Mouse (Mus musculus) myocyte (in vitro differentiated cells): ENCODE results near the gene Cracr2b. TPM values are rescaled to one million over a fixed set of nuclear protein-coding genes. Genes with fewer than 3 reads are reported as not detected.
A peak's percentile ranks its signal among the peaks of the same experiment; 100 is the strongest.

Experiments
- H3K27me3 ChIP-seq: one replicate; pipeline ENCODE4 v1.6.1; 2011; ENCODE audit not compliant: control insufficient read depth, insufficient read depth, insufficient read length
- H3K36me3 ChIP-seq: one replicate; pipeline ENCODE4 v1.6.1; 2011; ENCODE audit not compliant: control insufficient read depth, insufficient read depth
- H3K4me2 ChIP-seq: one replicate; pipeline ENCODE4 v1.6.1; 2011; ENCODE audit warnings: low read depth, control low read depth
- H3K4me3 ChIP-seq: one replicate; pipeline ENCODE4 v1.5.1; 2011; ENCODE audit warnings: mild to moderate bottlenecking, control low read depth, moderate library complexity
- H3K79me2 ChIP-seq: one replicate; pipeline ENCODE4 v1.6.1; 2011; ENCODE audit not compliant: control insufficient read depth, insufficient read depth
- H3ac ChIP-seq: one replicate; pipeline ENCODE4 v1.6.1; 2011; ENCODE audit not compliant: control insufficient read depth, insufficient read length
- CEBPB ChIP-seq: IDR thresholded peaks from 2 replicates; pipeline ENCODE4 v1.6.1; 2011; ENCODE audit warnings: mild to moderate bottlenecking, moderate library complexity; ENCODE audit not compliant: poor library complexity, insufficient read depth, severe bottlenecking
- E2F4 ChIP-seq: IDR thresholded peaks from one replicate; pipeline ENCODE4 v1.6.1; 2011; ENCODE audit warnings: mild to moderate bottlenecking, control low read depth, moderate library complexity; ENCODE audit not compliant: insufficient read depth
- MAX ChIP-seq: IDR thresholded peaks from one replicate; pipeline ENCODE4 v1.6.1; 2011; ENCODE audit warnings: low read depth, mild to moderate bottlenecking, control low read depth
- MYOD1 ChIP-seq, 3 experiments: IDR thresholded peaks; one replicate each; pipeline ENCODE4 v1.6.1; 2011; ENCODE audit warnings: control low read depth in 2 of 3, low read depth in 2 of 3, mild to moderate bottlenecking in 2 of 3, moderate library complexity in 1 of 3; ENCODE audit not compliant: insufficient read length in 2 of 3, control insufficient read depth in 1 of 3
- MYOG ChIP-seq, 3 experiments: IDR thresholded peaks; one replicate each; pipeline ENCODE4 v1.6.1; 2011; ENCODE audit warnings: control low read depth in 2 of 3, low read depth in 2 of 3, mild to moderate bottlenecking in 2 of 3; ENCODE audit not compliant: insufficient read length in 2 of 3, control insufficient read depth in 1 of 3, insufficient read depth in 1 of 3
- POLR2A ChIP-seq: IDR thresholded peaks from one replicate; pipeline ENCODE4 v1.6.1; 2011; ENCODE audit warnings: low read depth, mild to moderate bottlenecking, control low read depth, moderate library complexity; ENCODE audit not compliant: insufficient read length
- POLR2AphosphoS2 ChIP-seq: IDR thresholded peaks from one replicate; pipeline ENCODE4 v1.6.1; 2011; ENCODE audit warnings: low read depth, control low read depth; ENCODE audit not compliant: insufficient read length
- REST ChIP-seq: IDR thresholded peaks from one replicate; pipeline ENCODE4 v1.6.1; 2011; ENCODE audit warnings: mild to moderate bottlenecking, control low read depth, moderate library complexity; ENCODE audit not compliant: insufficient read depth, insufficient read length
- SRF ChIP-seq: IDR thresholded peaks from one replicate; pipeline ENCODE4 v1.6.1; 2011; ENCODE audit warnings: low read depth; ENCODE audit not compliant: control insufficient read depth, insufficient read length
- TCF12 ChIP-seq: IDR thresholded peaks from one replicate; pipeline ENCODE4 v1.6.1; 2011; ENCODE audit warnings: mild to moderate bottlenecking, control low read depth; ENCODE audit not compliant: poor library complexity, insufficient read depth, severe bottlenecking
- TCF3 ChIP-seq: IDR thresholded peaks from one replicate; pipeline ENCODE4 v1.6.1; 2011; ENCODE audit warnings: low read depth, control low read depth; ENCODE audit not compliant: insufficient read length
- USF1 ChIP-seq: IDR thresholded peaks from one replicate; pipeline ENCODE4 v1.6.1; 2011; ENCODE audit warnings: low read depth, mild to moderate bottlenecking, control low read depth, moderate library complexity
- polyA plus RNA-seq: library from polyadenylated mRNA; unstranded; fragments of >200 nt; fragmentation: generic; extraction: Trizol; gene quantifications from one replicate; pipeline ENCODE4 v1.2.1, GENCODE M21; 2012; ENCODE audit warnings: missing spikeins

Cracr2b gene
- polyA plus RNA-seq, 1 experiment: 2.4 TPM

DNA sequence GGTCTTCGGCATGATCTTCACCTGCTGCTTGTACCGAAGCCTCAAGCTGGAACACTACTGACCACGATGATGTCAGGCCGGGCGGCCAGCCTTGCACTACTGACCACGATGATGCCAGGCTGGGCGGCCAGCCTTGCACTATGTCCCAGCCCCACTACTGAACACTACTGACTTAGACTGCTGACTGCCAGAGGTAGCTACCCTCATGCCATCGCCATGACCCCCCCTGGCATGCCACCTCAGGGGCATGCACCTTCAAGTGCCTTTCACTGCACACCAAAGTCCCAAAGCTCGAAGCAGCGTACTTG, 9.7 kb downstream of the Cracr2b start:
- Histone ChIP-seq H3K79me2 (peaks cover 52% of the 10 kb centered on the region), H3K36me3 (peaks cover 19% of the 10 kb centered on the region), H3K4me3 (no peak overlapping the region), H3K27me3 (no peaks in the 10 kb centered on the region), H3K4me2 (no peak overlapping the region), H3ac (no peak overlapping the region)
- peak; percentile 66 for TF ChIP-seq POLR2AphosphoS2
- no peak for TF ChIP-seq REST
- no peak for TF ChIP-seq E2F4
- TF ChIP-seq TCF12: no peak
- no peak for TF ChIP-seq SRF
- peak; percentile 12 for TF ChIP-seq POLR2A
- no peak for TF ChIP-seq MAX
- TF ChIP-seq USF1: no peak

DNA sequence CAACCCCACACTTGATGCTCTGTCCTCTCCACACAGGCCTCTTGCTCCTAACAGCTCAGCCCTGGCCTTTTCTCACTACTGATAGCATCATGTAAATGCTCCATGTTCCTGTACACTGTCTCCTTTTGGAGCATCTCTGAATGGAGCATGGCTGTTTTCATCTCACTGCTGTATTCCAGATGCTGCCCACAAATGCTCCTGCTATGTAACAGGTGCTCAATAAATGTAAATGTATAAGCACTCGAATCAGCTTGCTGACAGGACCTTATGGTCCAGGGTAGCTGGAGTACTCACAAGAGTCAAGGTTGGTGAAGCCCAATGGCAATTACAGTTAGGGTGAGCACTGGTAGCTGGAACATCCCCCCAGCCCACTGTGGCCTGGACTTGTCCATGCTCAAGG, 10.3 kb downstream of the Cracr2b start:
- TF ChIP-seq USF1 (no peak), MYOD1 (IDR thresholded peaks at IDR 0.05; ENCODE audit: control insufficient read depth in 1 of 3, insufficient read length in 2 of 3, low read depth in 2 of 3) (no peak), POLR2AphosphoS2 (peak; percentile 61), CEBPB (no peak), E2F4 (no peak), MYOG (IDR thresholded peaks at IDR 0.05; ENCODE audit: control insufficient read depth in 1 of 3, insufficient read depth in 1 of 3, insufficient read length in 2 of 3, low read depth in 2 of 3) (no peak), TCF12 (no peak)
- Histone ChIP-seq H3K4me3 (no peak overlapping the region), H3K79me2 (peaks cover 52% of the 10 kb centered on the region), H3K4me2 (no peak overlapping the region), H3K27me3 (no peaks in the 10 kb centered on the region), H3ac (no peak overlapping the region), H3K36me3 (peaks cover 19% of the 10 kb centered on the region)

DNA sequence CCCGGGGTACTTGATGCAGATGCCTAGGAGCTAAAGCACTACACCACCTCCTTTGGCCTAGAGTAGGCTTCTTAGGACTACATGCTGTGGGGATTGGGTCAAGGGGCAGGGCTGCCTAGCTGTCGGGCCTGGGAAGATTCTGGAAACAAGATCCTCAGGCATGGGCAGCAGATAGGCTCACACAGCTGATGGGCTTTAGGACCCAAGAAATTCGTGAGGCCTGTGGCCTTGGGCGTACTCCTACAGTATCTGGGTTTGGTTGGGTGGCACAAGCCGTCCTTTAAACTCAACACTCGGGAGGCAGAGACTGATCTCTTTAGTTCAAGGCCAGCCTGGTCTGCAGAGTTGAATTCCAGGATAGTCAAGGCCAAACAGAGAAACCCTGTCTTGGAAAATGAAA, 11.3 kb downstream of the Cracr2b start:
- no peak overlapping the region for H3ac ChIP-seq
- TF ChIP-seq POLR2A (no peak), CEBPB (no peak), MAX (no peak), E2F4 (no peak), POLR2AphosphoS2 (peak; percentile 42), MYOD1 (IDR thresholded peaks at IDR 0.05; ENCODE audit: control insufficient read depth in 1 of 3, insufficient read length in 2 of 3, low read depth in 2 of 3) (no peak)
- H3K4me2 ChIP-seq: no peak overlapping the region
- H3K36me3 ChIP-seq: peaks cover 19% of the 10 kb centered on the region
- H3K4me3 ChIP-seq: no peak overlapping the region
- H3K79me2 ChIP-seq: peaks cover 55% of the 10 kb centered on the region
- no peaks in the 10 kb centered on the region for H3K27me3 ChIP-seq

DNA sequence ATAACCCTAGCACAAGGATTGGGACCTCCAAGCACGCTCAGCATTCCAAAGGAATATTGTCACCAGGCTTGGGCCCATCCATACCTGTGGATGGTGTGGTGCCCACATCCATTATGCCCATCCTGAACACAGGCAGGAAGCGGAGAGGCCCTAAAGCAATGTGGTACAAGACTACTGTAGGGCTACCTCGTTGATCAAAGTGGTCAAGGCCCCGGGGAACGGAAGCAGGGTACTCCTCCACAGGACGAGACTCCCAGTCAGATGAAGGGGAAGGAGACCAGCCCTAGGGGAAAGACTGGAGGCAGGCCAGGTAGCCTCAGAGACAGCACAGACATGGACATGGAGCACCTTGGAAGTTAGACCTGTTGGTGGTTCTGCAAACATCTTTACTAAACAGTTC, 11.9 kb downstream of the Cracr2b start:
- H3K36me3 ChIP-seq: peaks cover 19% of the 10 kb centered on the region
- no peak overlapping the region for H3K4me2 ChIP-seq
- H3K79me2 ChIP-seq: peaks cover 61% of the 10 kb centered on the region
- no peaks in the 10 kb centered on the region for H3K27me3 ChIP-seq
- H3K4me3 ChIP-seq: no peak overlapping the region
- TF ChIP-seq POLR2A (peak; percentile 10), MYOG (IDR thresholded peaks at IDR 0.05; ENCODE audit: control insufficient read depth in 1 of 3, insufficient read depth in 1 of 3, insufficient read length in 2 of 3, low read depth in 2 of 3) (no peak), POLR2AphosphoS2 (peak; percentile 71)
- no peak overlapping the region for H3ac ChIP-seq

DNA sequence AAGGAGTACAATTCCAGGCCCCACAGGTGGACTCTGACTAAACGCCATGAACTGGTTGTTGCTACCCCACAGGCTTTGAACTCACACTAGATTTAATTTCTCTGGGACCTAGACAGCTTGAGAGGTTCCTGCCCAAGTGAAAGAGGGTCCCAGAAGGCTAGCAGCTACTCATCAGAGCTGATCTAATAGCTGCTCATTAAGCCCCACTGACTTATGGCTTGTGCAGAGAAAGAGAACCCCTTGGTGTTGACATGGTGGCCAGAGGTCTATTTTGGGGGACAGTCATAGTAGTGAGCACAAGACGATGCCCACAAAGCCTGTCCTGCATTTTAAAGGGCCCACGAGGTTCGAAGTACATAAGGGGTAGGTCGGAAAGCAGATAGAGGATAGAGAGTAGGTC, 13.3 kb downstream of the Cracr2b start:
- Histone ChIP-seq H3K36me3 (peaks cover 19% of the 10 kb centered on the region), H3K4me3 (peak overlapping the region; percentile 80), H3ac (peak overlapping the region; percentile 72), H3K4me2 (peak overlapping the region; percentile 92), H3K27me3 (no peaks in the 10 kb centered on the region), H3K79me2 (peaks cover 69% of the 10 kb centered on the region)
- TF ChIP-seq MYOD1 (IDR thresholded peaks at IDR 0.05; ENCODE audit: control insufficient read depth in 1 of 3, insufficient read length in 2 of 3, low read depth in 2 of 3) (no peak), SRF (no peak), E2F4 (no peak), REST (no peak), CEBPB (no peak), POLR2AphosphoS2 (no peak)

DNA sequence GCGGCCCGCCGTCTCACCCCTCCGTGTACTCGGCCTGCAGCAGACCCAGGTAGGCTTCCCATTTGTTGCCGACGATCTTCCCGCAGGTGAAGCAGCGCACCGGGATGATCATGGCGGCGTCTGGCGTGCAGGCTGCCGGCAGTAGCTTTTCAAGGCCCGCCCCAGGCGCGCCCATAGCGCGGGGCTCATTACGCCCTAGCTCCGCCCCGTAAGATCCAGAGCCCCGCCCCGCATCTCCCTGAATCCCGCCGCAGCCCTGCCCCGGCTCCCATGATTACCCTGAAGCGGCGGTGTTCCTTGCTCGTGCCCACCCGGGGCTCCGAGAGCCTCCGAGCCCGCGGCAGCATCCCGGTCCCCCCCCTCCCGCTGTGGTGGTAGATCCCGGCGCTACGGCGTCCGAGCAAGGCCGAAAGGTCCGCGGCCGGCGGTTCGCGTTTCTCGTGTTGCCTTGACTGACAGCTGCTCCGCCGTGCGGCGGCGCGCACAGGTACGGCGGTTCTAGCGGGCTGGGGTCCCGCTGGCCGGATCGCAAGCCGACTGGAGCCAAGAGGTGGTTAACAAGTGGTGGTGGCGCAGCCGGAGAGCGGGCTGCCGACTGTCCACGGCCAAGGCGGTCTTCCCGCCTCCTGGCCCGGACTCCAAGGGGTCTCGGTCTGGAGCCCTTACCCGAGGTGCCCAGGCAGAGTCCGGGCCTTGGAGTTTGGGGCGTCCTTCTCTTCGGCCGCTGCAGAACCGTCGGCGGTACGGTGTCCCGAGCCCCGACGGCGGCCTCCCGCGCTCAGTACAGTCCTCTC, 14.3 kb downstream of the Cracr2b start, which contains the start of the genes Polr2l and Tspan4:
Gene Polr2l (minus strand): TSS at position 122 of the 794 bp plus-strand sequence.
Gene Tspan4 (plus strand): TSS at position 230 of the 794 bp plus-strand sequence.
- Histone ChIP-seq H3K4me3 (peak within 1 kb of the TSS; percentile 80), H3K4me2 (peak within 1 kb of the TSS; percentile 95), H3ac (peak within 1 kb of the TSS; percentile 72), H3K36me3 (peaks cover 19% of the 10 kb centered on the region), H3K79me2 (peaks cover 68% of the 10 kb centered on the region), H3K27me3 (no peaks in the 10 kb centered on the region)
- TF ChIP-seq REST: no peak
- peak; percentile 49 for TF ChIP-seq POLR2AphosphoS2
- peak in 2 of 3 experiments; percentile 37 to 75 for TF ChIP-seq MYOD1 (IDR thresholded peaks at IDR 0.05; ENCODE audit: control insufficient read depth in 1 of 3, insufficient read length in 2 of 3, low read depth in 2 of 3)
- no peak for TF ChIP-seq CEBPB
- no peak for TF ChIP-seq USF1
- no peak for TF ChIP-seq TCF3
- peak; percentile 69 for TF ChIP-seq POLR2A
- peak in 2 of 3 experiments; percentile 70 to 78 for TF ChIP-seq MYOG (IDR thresholded peaks at IDR 0.05; ENCODE audit: control insufficient read depth in 1 of 3, insufficient read depth in 1 of 3, insufficient read length in 2 of 3, low read depth in 2 of 3)
- TF ChIP-seq E2F4: no peak
- no peak for TF ChIP-seq SRF
- TF ChIP-seq MAX: no peak
